Mouse (Mus musculus): ENCODE results near the gene Naip6. TPM values are rescaled to one million over a fixed set of nuclear protein-coding genes. Genes with fewer than 3 reads are reported as not detected.

Naip6 gene
- polyA plus RNA-seq (2017; shearing (Covaris generic)): 6.1 TPM

DNA sequence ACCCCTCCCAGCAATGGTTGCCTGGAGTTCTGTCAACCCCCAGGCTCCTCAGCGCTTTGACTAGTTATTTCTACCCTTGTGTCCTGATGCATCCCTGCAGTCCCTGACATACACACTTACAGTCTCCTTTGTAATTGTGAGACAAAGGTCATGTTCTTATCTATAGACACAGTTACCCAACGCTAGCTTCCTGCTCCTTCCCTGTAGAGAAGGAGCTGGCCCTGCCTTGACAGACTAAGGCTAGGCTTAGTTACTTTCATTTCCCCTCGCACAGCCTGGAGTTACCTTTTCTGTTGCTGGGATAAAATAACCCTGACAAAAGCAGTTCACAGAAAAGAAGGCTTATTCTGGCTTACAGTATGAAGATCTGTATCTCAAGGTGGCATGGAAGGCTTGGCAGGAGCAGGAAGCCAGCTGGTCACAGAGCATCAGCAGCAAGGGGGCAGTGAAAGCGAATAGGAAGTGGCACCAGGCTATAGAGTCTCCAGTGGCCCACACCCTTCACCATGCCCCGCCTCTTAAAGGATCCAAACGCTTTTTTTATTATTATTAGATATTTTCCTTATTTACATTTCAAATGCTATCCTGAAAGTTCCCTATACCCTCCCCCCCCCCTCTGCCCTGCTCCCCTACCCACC is at the start of gene Naip6:
Gene Naip6, minus strand, starts transcription at position 419 of the 638 bp plus-strand sequence.

DNA sequence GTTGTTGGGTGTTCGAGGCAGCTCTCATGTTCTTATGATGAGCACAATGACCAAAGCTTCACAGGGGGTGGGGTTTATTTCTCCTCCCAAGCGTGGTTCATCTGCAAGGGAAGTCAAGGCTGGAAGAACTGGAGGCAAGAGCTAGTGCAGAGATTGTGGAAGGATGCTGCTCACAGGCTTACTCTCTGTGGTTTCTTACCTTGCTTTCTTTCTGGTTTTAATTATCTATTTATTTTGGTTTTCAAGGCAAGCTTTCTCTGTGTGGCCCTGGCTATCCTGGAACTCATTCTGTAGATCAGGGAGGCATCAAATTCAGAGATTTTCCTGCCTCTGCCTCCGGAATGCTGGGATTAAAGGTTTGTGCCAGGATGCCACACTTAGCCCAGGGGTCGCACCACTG is 71.3 kb downstream of the Naip6 start, which contains the start of gene Naip5:
Gene Naip5, minus strand, starts transcription at position 101 of the 400 bp plus-strand sequence.

Other genes with a start within 250 kb of the Naip6 start
- gene Bdp1, start 213.6 kb downstream of the Naip6 start, polyA plus RNA-seq (2017; shearing (Covaris generic)): 35.7 TPM
- gene Serf1, start 209.7 kb downstream of the Naip6 start, polyA plus RNA-seq (2017; shearing (Covaris generic)): 4.7 TPM
- gene Smn1, start 192.8 kb downstream of the Naip6 start, polyA plus RNA-seq (2017; shearing (Covaris generic)): 53.0 TPM
- gene Naip2, start 115.6 kb downstream of the Naip6 start, polyA plus RNA-seq (2017; shearing (Covaris generic)): 8.1 TPM
- gene Naip5, start 71.4 kb downstream of the Naip6 start, polyA plus RNA-seq (2017; shearing (Covaris generic)): 15.2 TPM
- not detected for gene Naip1, start 135.2 kb upstream of the Naip6 start, polyA plus RNA-seq (2017; shearing (Covaris generic))
- gene Gtf2h2, start 174.9 kb upstream of the Naip6 start, polyA plus RNA-seq (2017; shearing (Covaris generic)): 55.9 TPM
- 0.79 TPM for gene Ocln, start 235.0 kb upstream of the Naip6 start, polyA plus RNA-seq (2017; shearing (Covaris generic))

All from CD4-positive, CD25-positive, alpha-beta regulatory T cell, adult 9 weeks (primary cell).